Mouse (Mus musculus): ENCODE measurements around the gene Rbp3. TPM values are rescaled to one million over a fixed set of nuclear protein-coding genes. Genes with fewer than 3 reads are reported as not detected.

The Rbp3 gene
- total RNA-seq (2021), result not detected
- long read RNA-seq, experiment 1, result 0 reads
- long read RNA-seq, experiment 2, result 0 reads

DNA sequence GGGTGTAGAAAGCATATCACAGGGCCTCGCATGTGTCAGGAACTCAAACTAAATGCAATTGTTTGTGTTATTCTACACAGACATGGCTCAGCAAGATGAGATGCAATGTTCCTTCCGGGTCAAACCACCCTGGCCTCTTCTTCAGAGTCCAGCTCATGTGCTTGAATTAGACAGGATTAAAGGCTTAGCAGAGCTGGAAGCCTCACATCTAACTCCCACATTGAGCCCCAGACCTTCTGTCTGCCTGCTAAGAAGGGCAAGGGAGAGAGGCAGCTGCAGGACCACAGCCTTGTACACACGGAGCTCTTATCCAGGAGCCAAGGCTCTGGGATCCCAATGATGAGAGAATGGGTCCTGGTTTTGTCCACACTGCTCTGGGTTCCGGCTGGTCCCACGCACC is at the start of gene Rbp3:
TSS of gene Rbp3 (plus strand) at position 243 of the 400 bp plus-strand sequence.
- DNase-seq, result no peak
- intact Hi-C loops (cut with DNase I), result no loop called here

DNA sequence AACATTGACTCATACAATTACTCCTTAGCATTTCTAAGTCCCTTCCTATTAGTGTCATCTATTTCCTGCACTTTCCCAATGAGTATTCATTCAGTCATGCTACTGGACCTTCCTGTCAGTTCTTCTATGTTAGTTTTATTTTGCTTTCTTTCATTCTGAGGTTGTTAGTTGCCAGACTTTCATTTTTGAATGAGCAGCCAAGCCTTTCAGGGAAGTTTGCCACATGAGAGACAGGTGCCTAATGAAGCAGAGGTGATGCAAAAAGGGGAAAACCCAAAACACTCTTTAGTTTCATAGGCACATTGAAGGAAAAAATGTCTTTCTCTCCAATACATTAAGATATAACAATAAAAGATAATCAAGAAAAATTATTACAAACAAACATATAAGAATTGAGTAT is 49.0 kb upstream of the Rbp3 start:
- intact Hi-C loops (cut with DNase I), result no loop called here
- no peak for DNase-seq

DNA sequence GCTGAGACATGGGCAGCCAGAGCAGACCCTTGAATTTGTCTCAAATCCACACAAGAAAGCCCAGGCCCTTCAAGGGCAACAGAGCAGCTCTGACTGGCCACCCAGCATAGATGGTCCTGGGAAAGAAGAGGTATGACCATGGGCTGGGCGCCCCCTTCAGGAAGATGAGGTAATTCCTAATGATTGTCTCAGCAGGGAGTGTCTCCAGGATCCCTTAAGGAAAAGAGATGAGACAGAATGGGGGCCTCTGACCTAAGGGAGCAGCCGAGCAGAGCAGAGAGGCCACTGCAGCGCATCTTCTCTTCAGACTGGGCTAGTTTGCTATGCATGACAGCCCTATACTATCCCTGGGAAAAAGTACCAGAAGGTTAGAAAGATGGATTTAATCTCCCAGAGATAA is 40.1 kb upstream of the Rbp3 start:
- peak; percentile 29 to 43 for DNase-seq
- intact Hi-C loops (cut with DNase I), result loop anchor here (1.0 to 10.0 kb wide), 2 partner anchors 139 to 218 kb away; no protein-coding TSS in a partner anchor

DNA sequence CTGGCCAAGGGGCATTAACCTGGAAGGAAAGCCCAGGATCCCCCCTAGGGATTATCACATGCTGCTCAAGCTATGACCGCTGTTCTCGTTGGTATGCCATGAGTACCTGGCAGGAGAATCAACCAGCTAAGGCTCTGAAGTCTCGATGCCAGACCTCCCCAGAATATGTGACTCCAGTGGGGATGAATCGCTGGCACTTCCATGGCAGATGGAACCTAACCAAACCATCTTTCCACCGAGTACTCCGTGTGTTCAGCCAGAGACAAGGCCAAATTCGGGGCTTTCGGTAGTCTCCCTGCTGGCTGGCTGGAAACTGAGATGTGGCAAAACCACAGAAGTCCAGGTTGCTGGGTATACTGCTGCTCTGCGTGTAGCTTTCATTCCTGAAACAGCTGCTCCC is 39.6 kb upstream of the Rbp3 start:
- intact Hi-C loops (cut with DNase I), result loop anchor here (10.0 kb wide), 1 partner anchor 139 kb away; no protein-coding TSS in a partner anchor
- peak in 1 of 2 experiments; percentile 9 for DNase-seq

DNA sequence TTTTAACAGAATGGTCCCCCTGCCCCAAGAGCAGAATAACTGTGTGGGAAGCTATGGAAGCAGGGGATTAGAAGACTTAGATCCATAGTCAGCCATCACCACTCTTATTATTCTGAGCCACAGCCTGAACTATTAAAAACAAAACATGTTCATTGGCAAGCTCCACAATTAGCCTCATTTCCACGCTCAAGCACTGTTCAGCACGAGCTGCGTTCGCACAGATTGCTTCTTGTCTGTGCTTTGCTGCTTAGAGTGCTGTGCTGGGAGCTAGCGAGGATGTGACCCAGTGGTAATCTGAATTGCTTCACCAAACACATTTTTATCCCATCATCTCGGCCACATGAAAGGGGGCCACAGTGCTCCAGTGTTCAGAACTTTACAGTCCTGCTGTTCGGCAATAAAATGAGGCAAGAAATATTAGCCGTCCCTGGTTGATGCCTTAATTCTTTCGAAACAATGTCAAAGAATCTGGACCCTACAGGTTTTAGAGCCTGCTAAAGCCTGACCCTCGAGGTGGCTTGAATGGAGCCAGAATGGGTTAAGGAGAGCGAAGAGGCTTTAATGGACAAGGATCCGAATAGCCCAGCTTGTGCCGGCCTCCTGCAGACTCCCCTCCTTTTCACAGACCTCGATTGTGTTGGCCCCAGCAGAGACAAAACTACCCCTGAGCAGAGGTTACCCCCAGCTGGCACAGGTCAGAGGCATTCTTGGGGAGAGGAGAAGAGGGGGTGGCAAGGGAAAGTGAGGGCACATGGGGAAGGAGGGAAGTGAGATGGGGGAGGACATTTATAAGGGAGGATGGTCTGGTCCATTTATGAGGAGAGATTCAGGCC is 32.9 kb upstream of the Rbp3 start:
- DNase-seq, result no peak
- intact Hi-C loops (cut with DNase I), result no loop called here

DNA sequence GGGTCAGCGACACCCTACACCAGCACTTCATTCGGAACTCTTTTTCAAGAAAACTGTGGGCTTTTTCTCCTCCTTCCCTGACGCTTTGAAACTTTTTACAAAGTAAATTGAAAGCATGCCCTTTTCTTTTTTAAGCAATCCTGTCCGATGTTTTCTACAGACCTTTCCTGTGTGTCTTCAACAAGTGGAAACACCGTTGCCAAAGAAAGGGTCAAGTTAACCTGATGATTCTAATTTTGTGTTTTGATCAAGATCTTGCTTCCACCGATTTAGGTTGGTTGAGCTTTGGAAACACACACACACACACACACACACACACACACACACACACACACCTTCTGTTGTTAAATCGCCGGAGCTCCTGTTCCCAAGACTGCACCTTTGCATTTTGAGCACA is 31.0 kb upstream of the Rbp3 start:
- DNase-seq, result no peak
- intact Hi-C loops (cut with DNase I), result no loop called here

DNA sequence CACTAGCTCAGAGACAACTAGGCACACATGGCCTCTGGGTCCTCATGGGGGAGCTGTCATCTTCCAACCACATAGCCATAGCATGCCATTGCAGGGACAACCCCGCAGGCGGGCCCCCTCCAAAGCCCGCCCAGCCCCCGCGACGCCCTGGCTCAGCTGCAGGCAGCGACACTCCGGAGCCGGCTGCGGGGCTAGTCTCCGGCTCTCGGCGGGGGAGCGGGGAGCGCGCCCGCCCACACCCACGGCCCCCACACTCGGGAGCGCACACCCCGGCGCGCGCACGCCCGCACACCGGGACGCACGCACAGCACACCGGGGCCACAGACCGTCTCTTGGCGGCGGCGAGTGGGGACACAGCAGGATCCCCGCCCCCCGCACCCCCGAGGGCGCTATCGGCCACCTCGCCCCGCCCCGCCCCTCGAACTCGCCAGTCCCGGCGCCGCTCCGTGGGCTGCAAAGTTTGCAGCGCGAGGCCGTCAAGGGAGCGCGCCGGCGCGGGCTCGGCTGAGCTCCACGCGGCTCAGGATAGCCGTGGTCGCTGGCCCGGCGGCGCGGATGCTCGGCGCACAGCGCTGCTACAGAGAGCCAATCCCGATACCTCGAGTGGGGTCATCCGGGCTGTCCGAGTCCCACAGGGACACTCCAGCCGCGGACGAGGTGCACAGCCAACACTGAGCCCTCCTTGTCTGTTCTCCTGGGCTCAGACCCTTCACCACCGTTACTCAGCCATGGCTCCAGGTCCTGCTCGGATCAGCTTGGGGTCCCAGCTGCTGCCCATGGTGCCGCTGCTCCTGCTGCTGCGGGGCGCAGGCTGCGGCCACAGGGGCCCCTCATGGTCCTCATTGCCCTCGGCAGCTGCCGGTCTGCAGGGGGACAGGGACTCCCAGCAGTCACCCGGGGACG is 30.4 kb upstream of the Rbp3 start, which contains the start of gene Gdf10:
TSS of gene Gdf10 (plus strand) at position 420 of the 903 bp plus-strand sequence.
- peak in 1 of 2 experiments; percentile 30 for DNase-seq
- intact Hi-C loops (cut with DNase I), result no loop called here

DNA sequence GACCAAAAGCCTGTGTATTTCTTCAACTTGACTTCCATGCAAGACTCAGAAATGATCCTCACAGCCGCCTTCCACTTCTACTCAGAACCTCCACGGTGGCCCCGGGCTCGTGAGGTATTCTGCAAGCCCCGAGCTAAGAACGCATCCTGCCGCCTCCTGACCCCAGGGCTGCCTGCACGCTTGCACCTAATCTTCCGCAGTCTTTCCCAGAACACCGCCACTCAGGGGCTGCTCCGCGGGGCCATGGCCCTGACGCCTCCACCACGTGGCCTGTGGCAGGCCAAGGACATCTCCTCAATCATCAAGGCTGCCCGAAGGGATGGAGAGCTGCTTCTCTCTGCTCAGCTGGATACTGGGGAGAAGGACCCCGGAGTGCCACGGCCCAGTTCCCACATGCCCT is 21.9 kb upstream of the Rbp3 start:
- intact Hi-C loops (cut with DNase I), result loop anchor here (5.0 kb wide), 2 partner anchors 235 to 260 kb away; no protein-coding TSS in a partner anchor
- DNase-seq, result no peak

DNA sequence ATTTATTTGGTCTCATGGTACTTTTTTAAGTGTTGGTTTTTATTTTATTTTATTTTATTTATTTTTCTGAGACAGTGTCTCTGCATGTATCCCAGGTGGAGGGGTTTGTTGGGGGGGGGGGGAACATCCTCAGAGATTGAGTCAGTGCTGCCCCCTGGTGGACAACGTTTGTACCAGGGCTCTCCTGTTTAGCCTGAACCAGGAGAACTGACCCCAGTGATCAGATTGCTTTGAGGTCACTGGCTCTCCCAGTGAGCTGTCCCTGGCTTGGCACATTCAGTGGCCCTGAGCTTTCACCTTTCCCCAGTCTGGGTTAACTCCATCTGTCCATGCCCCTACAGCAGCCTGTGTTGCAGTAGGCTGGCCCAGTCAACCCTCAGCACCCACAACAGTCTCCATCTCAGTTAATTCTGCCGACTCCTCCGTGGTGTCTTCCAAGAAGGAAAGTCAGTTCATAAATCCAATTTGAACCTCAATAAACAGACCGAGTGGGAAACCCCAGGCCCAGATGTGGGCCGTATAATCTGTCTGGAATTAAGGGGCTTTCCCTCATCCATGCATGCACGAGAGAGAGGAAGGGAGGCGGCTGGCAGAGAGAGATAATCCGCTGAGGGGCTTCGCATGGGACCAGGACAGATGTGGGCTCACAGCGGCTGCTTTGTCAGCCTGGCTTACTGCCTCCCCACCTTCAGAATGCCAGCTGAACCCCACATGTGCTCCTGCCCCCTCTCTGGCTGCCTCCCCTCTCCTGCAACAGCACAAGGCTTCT is 20.7 kb upstream of the Rbp3 start:
- intact Hi-C loops (cut with DNase I), result loop anchor here (5.0 kb wide), 2 partner anchors 236 to 261 kb away; no protein-coding TSS in a partner anchor

DNA sequence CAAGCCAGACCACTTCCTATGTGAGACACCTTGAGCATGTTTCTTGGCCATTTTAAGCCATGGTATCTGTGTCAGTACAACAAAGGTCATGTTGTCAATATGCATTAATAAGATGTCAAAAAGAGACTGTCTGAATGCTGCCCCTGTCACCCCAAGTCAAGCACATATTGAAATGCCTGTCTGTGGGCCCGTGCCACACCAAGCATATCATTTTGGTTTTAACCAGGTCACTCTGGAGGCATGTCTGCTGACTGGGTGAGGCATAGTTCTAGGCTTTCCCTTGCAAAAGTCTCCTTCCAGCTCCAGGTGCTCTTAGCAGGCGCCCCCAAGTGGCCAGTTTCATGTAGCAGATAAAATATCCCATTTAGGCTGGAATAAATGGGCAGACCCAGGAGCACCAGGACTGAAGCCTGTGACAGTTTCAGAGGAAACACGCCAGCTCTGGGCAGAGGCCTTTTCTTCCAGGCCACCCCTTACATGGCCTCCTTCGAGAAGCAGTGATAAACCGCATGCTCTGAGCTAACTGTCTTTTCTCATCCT is 20.0 kb upstream of the Rbp3 start:
- DNase-seq, result peak in 1 of 2 experiments; percentile 30

More for the DNA sequence above, 20.7 kb upstream of the Rbp3 start:
- DNase-seq, result peak; percentile 40 to 60

DNA sequence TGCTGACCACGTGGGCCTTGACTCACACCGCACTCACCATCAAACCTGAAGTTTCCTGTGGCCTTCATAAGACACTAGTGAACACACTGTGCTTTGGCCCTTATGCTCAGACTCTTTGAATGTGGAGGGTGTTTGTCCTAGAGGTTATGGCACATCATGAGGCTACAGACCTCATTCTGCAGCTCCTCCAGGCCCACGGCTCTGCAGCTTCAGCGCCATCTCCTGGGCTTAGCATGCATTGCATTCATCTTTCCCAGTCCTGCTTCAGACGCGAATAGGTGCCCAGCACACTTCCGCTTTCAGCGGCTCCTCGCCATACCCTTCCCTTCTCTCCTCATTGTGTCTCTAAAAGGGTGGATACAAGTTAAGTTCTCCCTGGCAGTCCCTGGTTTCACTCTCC is 14.7 kb upstream of the Rbp3 start:
- DNase-seq, result peak; percentile 33 to 51

More for the DNA sequence above, 20.0 kb upstream of the Rbp3 start:
- intact Hi-C loops (cut with DNase I), result loop anchor here (5.0 kb wide), 2 partner anchors 237 to 262 kb away; no protein-coding TSS in a partner anchor

DNA sequence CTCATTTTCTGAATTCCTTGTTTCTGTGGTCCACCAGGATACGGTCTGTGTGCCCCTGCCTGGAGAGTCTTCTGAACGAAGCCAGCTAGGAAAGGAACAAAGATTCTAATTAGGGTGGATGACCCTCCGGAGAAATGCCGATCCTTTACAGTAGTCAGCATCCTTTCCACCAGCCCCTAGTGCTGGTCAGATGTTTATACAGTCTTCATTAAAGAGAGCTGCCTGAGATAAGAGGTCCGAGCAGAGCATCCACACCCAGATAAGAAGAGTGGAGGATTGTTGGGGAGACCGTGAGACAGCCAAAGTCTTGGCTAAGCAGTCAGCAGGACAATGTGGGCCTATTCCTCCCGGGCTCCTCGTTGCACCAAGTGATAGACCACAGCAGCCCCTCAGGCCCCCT is 13.1 kb upstream of the Rbp3 start, which contains the start of gene Gdf2:
TSS of gene Gdf2 (plus strand) at position 301 of the 400 bp plus-strand sequence.
- intact Hi-C loops (cut with DNase I), result no loop called here
- DNase-seq, result no peak

More for the DNA sequence above, 14.7 kb upstream of the Rbp3 start:
- intact Hi-C loops (cut with DNase I), result no loop called here

DNA sequence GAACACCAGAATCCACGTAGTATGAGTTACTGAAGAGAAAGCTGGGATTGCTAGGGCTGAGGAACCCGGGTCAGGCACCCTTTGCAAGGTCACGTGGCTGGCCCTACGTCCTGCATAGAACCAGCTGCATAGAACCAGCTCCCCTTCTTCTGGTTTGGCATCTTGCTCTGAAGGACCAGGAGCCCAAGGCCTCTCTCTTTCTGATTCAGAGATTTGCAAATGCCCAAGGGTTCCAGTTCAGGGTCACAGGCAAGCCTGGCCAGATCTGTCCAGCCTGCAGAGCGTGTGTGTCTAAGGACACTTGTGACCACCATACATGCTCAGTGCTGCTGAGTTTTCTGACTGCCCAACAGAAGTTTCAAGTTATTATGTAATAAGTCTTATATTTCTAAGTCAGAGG is 11.6 kb upstream of the Rbp3 start:
- intact Hi-C loops (cut with DNase I), result no loop called here
- DNase-seq, result no peak

DNA sequence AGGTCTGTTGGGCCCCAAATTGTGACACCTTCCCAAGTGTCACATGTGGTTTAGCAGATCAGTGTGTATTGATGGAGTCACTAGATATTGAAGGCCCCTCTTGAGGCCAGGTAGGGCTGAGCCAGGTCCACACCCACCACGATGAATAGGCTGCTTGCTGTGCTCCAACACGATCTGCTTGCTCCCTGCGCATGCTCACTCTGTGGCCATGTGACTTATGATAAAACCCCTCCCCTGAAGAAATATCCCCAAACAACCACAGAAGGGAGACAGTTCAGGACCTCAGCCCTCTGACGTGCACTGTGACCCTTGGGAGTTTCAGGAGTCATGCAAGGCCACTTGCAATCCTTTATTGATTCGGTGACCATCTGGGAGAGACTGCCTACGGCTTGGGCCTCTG is 7.7 kb upstream of the Rbp3 start:
- no peak for DNase-seq
- intact Hi-C loops (cut with DNase I), result no loop called here

DNA sequence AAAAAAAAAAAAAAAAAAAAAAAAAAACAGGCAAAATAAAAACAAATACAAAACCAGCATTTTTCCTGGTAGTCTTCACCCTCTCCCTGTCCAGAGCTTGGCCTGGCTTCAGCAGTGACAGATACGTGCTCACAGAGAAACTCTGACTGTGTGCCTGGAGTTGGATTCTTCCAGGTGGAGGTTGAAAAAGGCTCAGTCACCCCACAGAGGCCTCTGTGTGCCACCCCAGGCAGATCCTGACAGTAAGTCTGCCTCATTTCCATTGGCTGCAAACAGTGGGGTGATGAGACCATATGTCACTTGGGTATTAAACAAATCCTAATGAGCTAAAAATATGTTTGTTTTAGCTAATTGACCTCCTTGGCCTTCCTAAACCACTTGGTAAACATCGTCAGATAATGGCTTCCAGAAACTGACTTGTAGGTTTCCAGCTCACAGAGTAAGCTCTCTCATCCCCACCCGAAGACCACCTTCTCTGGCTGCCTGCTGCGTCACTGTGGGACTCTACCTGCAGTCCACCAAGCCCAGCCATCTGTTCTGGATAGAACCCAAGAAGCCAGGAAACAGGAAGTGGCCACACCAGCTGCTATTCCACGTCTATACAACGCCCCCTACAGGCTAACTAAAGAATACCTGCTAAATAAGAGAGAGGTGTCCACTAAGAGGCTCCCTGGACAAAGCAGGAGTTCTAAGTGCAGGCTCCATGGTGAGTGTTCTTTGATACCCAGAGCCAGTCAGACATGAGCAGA is 1.4 kb upstream of the Rbp3 start:
- intact Hi-C loops (cut with DNase I), result no loop called here
- no peak for DNase-seq

DNA sequence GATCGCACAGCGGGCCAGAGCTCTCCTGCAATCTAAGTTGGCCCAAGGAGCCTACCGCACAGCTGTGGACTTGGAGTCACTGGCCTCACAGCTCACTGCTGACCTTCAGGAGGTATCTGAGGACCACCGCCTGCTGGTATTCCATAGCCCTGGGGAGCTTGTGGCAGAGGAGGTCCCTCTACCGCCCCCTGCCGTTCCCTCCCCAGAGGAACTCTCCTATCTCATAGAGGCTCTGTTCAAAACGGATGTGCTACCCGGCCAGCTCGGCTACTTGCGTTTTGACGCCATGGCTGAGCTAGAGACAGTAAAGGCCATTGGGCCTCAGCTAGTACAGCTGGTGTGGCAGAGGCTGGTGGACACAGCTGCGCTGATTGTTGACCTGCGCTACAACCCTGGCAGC is 2.3 kb downstream of the Rbp3 start:
- intact Hi-C loops (cut with DNase I), result no loop called here
- no peak for DNase-seq

DNA sequence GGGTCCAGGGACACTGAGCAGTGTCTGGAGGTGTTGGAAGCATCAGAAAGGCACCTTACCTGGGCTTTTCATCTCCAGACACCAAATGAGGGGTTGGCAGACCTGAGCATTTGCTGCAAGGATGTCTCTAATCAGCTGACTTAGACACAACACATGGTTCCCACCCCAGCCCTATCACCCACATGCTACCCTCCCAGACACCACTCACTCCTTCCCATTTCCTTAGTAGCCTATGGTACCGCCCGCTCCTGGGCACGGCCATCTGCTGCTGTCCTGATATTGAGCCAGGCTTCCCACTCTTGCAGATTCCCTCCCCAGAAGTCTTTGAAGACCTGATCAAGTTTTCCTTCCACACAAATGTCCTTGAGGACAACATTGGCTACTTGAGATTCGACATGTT is 4.4 kb downstream of the Rbp3 start:
- DNase-seq, result no peak
- intact Hi-C loops (cut with DNase I), result no loop called here

DNA sequence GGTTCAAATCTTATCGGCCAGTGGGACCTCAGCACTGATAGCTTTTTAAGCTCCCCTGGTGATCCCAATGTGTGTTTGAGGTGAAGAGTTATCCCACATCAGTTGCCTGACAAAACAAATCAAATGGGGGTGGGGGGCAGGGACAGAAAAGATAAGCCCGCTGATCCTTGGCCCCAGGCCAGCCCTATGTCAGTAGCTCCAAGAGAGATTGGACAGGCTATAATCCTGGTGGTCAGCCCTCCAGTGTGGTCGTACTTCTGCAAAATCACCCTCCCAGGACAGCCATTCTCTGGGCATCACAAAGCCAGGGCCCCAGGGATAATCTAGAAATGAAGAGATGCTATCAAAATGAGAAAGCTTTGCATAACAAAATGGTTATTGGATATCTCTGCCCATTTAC is 5.0 kb downstream of the Rbp3 start:
- intact Hi-C loops (cut with DNase I), result no loop called here
- no peak for DNase-seq

DNA sequence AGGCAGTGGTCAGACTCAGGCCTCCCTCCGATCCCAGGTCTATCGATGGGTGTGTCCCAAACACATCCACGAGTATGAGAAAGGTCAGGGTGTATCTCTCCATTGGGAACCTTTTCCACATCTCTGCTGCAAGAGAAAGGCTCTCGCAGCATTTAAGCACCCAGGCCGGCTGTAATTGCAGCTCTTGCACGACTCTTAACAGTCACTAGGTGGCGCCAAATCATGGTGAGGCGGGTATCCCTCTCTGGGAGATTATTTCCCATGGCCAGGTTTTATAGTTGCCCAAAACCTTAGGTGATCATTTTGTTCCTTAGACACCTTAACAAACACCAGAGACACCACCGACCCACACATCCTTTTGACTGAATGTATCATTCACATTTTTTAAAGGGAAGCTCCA is 5.5 kb downstream of the Rbp3 start:
- intact Hi-C loops (cut with DNase I), result no loop called here
- no peak for DNase-seq
